Mouse (Mus musculus): ENCODE measurements around the gene Ggt6.
A peak's percentile ranks its signal among the peaks of the same experiment; 100 is the strongest.
"Not testable (repeated sequence)": the region's sequence is repeated elsewhere in the genome, so short reads cannot be mapped to it uniquely, and the experiment has no call there.

The Ggt6 gene

GRCm38 (mm10) chr11:72436756-72437650 is 1.7 kb downstream of the Ggt6 start:
- no peak for DNase-seq (ENCODE audit: extremely low spot score, low spot score)

GRCm38 (mm10) chr11:72438411-72438810 is 3.1 kb downstream of the Ggt6 start:
- no peak for DNase-seq (ENCODE audit: extremely low spot score, low spot score)

- DNase-seq (ENCODE audit: extremely low spot score, low spot score), result not testable (repeated sequence)
These were observed 5.3 kb downstream of the Ggt6 start for GRCm38 (mm10) chr11:72440597-72440964.

GRCm38 (mm10) chr11:72440965-72441664 is 5.8 kb downstream of the Ggt6 start, which contains the start of gene Mybbp1a:
Gene Mybbp1a, plus strand, starts transcription at chr11:72441355.
- DNase-seq (ENCODE audit: extremely low spot score, low spot score), result peak; percentile 98

GRCm38 (mm10) chr11:72446311-72447105 is 11.2 kb downstream of the Ggt6 start:
- peak; percentile 35 for DNase-seq (ENCODE audit: extremely low spot score, low spot score)

- no peak for DNase-seq (ENCODE audit: extremely low spot score, low spot score)
These were observed 12.1 kb downstream of the Ggt6 start for GRCm38 (mm10) chr11:72447475-72447874.

- no peak for DNase-seq (ENCODE audit: extremely low spot score, low spot score)
These were observed 16.9 kb downstream of the Ggt6 start for GRCm38 (mm10) chr11:72452140-72452665.

GRCm38 (mm10) chr11:72453105-72453953 is 18.0 kb downstream of the Ggt6 start:
- no peak for DNase-seq (ENCODE audit: extremely low spot score, low spot score)

GRCm38 (mm10) chr11:72455694-72456093 is 20.4 kb downstream of the Ggt6 start:
- no peak for DNase-seq (ENCODE audit: extremely low spot score, low spot score)

- no peak for DNase-seq (ENCODE audit: extremely low spot score, low spot score)
These were observed 22.7 kb downstream of the Ggt6 start for GRCm38 (mm10) chr11:72457995-72458496.

GRCm38 (mm10) chr11:72458502-72458901 is 23.2 kb downstream of the Ggt6 start:
- DNase-seq (ENCODE audit: extremely low spot score, low spot score), result no peak

GRCm38 (mm10) chr11:72461500-72461981 is 26.2 kb downstream of the Ggt6 start:
- no peak for DNase-seq (ENCODE audit: extremely low spot score, low spot score)

- DNase-seq (ENCODE audit: extremely low spot score, low spot score), result no peak
These were observed 29.5 kb downstream of the Ggt6 start for GRCm38 (mm10) chr11:72464821-72465220.

GRCm38 (mm10) chr11:72465978-72466693 is 30.8 kb downstream of the Ggt6 start:
- DNase-seq (ENCODE audit: extremely low spot score, low spot score), result no peak

- no peak for DNase-seq (ENCODE audit: extremely low spot score, low spot score)
These were observed 31.6 kb downstream of the Ggt6 start for GRCm38 (mm10) chr11:72466694-72467507.

- no peak for DNase-seq (ENCODE audit: extremely low spot score, low spot score)
These were observed 33.2 kb downstream of the Ggt6 start for GRCm38 (mm10) chr11:72468525-72468924.

GRCm38 (mm10) chr11:72469217-72469616 is 33.9 kb downstream of the Ggt6 start:
- no peak for DNase-seq (ENCODE audit: extremely low spot score, low spot score)

- DNase-seq (ENCODE audit: extremely low spot score, low spot score), result no peak
These were observed 34.7 kb downstream of the Ggt6 start for GRCm38 (mm10) chr11:72470004-72470403.

GRCm38 (mm10) chr11:72471381-72471780 is 36.1 kb downstream of the Ggt6 start:
- no peak for DNase-seq (ENCODE audit: extremely low spot score, low spot score)

Measured in neural tube, embryonic 10.5 days (tissue).